20 mouse cellular contexts compared by ENCODE assay signal in the genomic region with DNA sequence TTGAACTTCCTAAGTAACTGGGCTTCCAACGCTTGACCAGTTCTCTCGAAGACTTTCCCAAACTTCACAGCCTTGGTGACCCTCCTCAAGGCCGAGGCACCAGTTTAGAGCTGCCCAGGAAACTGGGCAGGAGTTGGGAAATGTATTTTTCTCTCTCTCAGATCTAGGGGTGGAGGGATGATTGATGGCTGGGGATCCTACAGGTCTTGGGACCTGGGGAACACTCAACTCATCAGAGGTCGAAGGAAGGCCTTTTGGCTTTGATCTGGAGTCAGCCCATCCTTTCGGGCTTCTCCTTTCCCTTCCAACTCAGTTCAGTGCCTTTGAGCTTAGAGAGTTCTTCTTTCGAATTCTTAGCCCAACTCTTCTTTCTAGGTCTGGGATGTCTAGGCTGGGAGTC. TPM values are rescaled to one million over a fixed set of nuclear protein-coding genes. Genes with fewer than 3 reads are reported as not detected.
DNase-seq lines count a peak whose midpoint lies in the region; ATAC-seq lines count a peak whose summit lies in the region.
"Had no signal": no experiment of that assay in that cellular context is flagged by ENCODE, and none has a peak within 500 bp of the region (broad histone marks: within the 10 kb centered on the region; RNA-seq: fewer than 3 reads in every experiment).

No protein-coding gene starts in this region.

- H3K9ac ChIP-seq in kidney, embryonic 16.5 days (replicated peaks; ENCODE audit: low read length), result no peak overlapping the region
- H3K9ac ChIP-seq in hindbrain, embryonic 13.5 days, result no peak overlapping the region
- no peak overlapping the region for H3K9ac ChIP-seq in stomach, embryonic 14.5 days (replicated peaks; ENCODE audit: low read depth, low read length)
- H3K9ac ChIP-seq: forebrain, embryonic 13.5 days; intestine, embryonic 15.5 days had no signal

- no peak overlapping the region for H3K27ac ChIP-seq in kidney, embryonic 16.5 days (ENCODE audit: low read length)
- no peak overlapping the region for H3K27ac ChIP-seq in hindbrain, embryonic 13.5 days
- H3K27ac ChIP-seq in stomach, embryonic 14.5 days (ENCODE audit: low read length), result no peak overlapping the region
- H3K27ac ChIP-seq: forebrain, embryonic 13.5 days; intestine, embryonic 15.5 days had no signal

- H3K4me2 ChIP-seq in kidney, embryonic 16.5 days (replicated peaks; ENCODE audit: low read depth, low read length), result peak overlapping the region; percentile 53; the same call in 1 of the 2 replicates
- peak overlapping the region; percentile 50; the same call in 1 of the 2 replicates for H3K4me2 ChIP-seq in hindbrain, embryonic 13.5 days
- peak overlapping the region; percentile 36; the same call in 1 of the 2 replicates for H3K4me2 ChIP-seq in stomach, embryonic 14.5 days (replicated peaks; ENCODE audit: low read depth, low read length)
- H3K4me2 ChIP-seq: forebrain, embryonic 13.5 days had no signal

- 45% methylated on average over 6 of the region's 6 CpGs for WGBS in kidney, embryonic 16.5 days
- whole genome bisulfite sequencing in hindbrain, embryonic 13.5 days, result 13% methylated on average over 6 of the region's 6 CpGs
- 48% methylated on average over 6 of the region's 6 CpGs for WGBS in stomach, embryonic 14.5 days

- H3K36me3 ChIP-seq in kidney, embryonic 16.5 days (ENCODE audit: insufficient read depth, low read length), result no peaks in the 10 kb centered on the region
- no peaks in the 10 kb centered on the region for H3K36me3 ChIP-seq in hindbrain, embryonic 13.5 days
- H3K36me3 ChIP-seq in stomach, embryonic 14.5 days (ENCODE audit: control insufficient read depth, insufficient read depth, low read length), result no peaks in the 10 kb centered on the region
- H3K36me3 ChIP-seq: intestine, embryonic 15.5 days had no signal

- H3K4me3 ChIP-seq in kidney, embryonic 16.5 days (ENCODE audit: low read length), result peak overlapping the region; percentile 36; the same call in 1 of the 2 replicates
- H3K4me3 ChIP-seq in hindbrain, embryonic 13.5 days, result no peak overlapping the region
- 0 out of 2 replicates have a peak overlapping the region, but pooled peaks have one; percentile 2 for H3K4me3 ChIP-seq in stomach, embryonic 14.5 days (ENCODE audit: low read depth, low read length)
- H3K4me3 ChIP-seq: forebrain, embryonic 13.5 days had no signal

- DNase-seq in embryo, embryonic 9.5 days (ENCODE audit: extremely low spot score), result peak; percentile 38
- DNase-seq in embryo, embryonic 11 days, result no peak
- no peak for DNase-seq in kidney, adult 8-10 months
- no peak for DNase-seq in left cerebral cortex, postnatal 25 days (ENCODE audit: low spot score in 2 of 2)
- DNase-seq in right cerebral cortex, adult 18-20 months, result no peak
- DNase-seq: cerebellum, postnatal 14 days; gastrocnemius, postnatal 25 days; heart, postnatal 14 days had no signal

- peaks cover 23% of the 10 kb centered on the region for H3K27me3 ChIP-seq in kidney, embryonic 16.5 days (ENCODE audit: insufficient read depth, low read length)
- H3K27me3 ChIP-seq in hindbrain, embryonic 13.5 days, result peaks cover 98% of the 10 kb centered on the region
- no peaks in the 10 kb centered on the region for H3K27me3 ChIP-seq in stomach, embryonic 14.5 days (ENCODE audit: control insufficient read depth, insufficient read depth, low read length)

- H3K4me1 ChIP-seq in kidney, embryonic 16.5 days (ENCODE audit: insufficient read depth, low read length), result peaks cover 40% of the 10 kb centered on the region
- H3K4me1 ChIP-seq in hindbrain, embryonic 13.5 days (replicated peaks), result peaks cover 18% of the 10 kb centered on the region
- H3K4me1 ChIP-seq in stomach, embryonic 14.5 days (ENCODE audit: control insufficient read depth, insufficient read depth, low read length), result peaks cover 17% of the 10 kb centered on the region; the same call in 1 of the 2 replicates
- H3K4me1 ChIP-seq: forebrain, embryonic 13.5 days had no signal

- no peaks in the 10 kb centered on the region for H3K9me3 ChIP-seq in kidney, embryonic 16.5 days (ENCODE audit: low read length)
- H3K9me3 ChIP-seq in hindbrain, embryonic 13.5 days, result no peaks in the 10 kb centered on the region
- H3K9me3 ChIP-seq in stomach, embryonic 14.5 days (ENCODE audit: control insufficient read depth, low read depth, low read length), result no peaks in the 10 kb centered on the region
- H3K9me3 ChIP-seq: forebrain, embryonic 13.5 days; intestine, embryonic 15.5 days had no signal

- ATAC-seq in kidney, embryonic 16.5 days (ENCODE audit: low FRiP score, low TSS enrichment), result no peak
- ATAC-seq in hindbrain, embryonic 13.5 days (ENCODE audit: low FRiP score), result no peak
- ATAC-seq in stomach, embryonic 14.5 days (ENCODE audit: insufficient number of reproducible peaks, insufficient read depth, low FRiP score, low read depth), result no peak
- ATAC-seq: CD4-positive, CD25-positive, alpha-beta regulatory T cell, adult 4 months; forebrain, embryonic 13.5 days; intestine, embryonic 15.5 days had no signal

- intact Hi-C loops in left cerebral cortex, postnatal 25 days (cut with DNase I), result no loop called here

RNA-seq across cellular contexts. Expression of a gene that starts 1.6 kb away (rescaled TPM):
- 0.08 and 0.12 TPM in 2 replicates for polyA plus RNA-seq in kidney, embryonic 16.5 days (2015; fragmentation: Nextera tagmentation; extraction: Ambion mirVana)
- 0.30 and 0.74 TPM in 2 replicates for polyA plus RNA-seq in hindbrain, embryonic 13.5 days (2015; fragmentation: Nextera tagmentation; extraction: Ambion mirVana)
- polyA plus RNA-seq in stomach, embryonic 14.5 days (2014; fragmentation: Nextera tagmentation; extraction: Ambion mirVana), result 0.22 and 0.32 TPM in 2 replicates
- total RNA-seq in left cerebral cortex, postnatal 25 days (2021), result not detected
- total RNA-seq: adrenal gland, adult 18-20 months; gastrocnemius, postnatal 25 days; heart, postnatal 14 days; layer of hippocampus, postnatal 14 days; left cerebral cortex, postnatal 14 days; MEL; monocyte, adult 5-6 weeks had no signal
- polyA plus RNA-seq: CD4-positive, CD25-positive, alpha-beta regulatory T cell, adult 4 months; forebrain, embryonic 13.5 days; intestine, embryonic 15.5 days; large intestine, adult 2 months had no signal

RNA-seq across cellular contexts. Expression of a gene that starts 16.8 kb away (rescaled TPM):
- 34.4 and 36.1 TPM in 2 replicates for polyA plus RNA-seq in kidney, embryonic 16.5 days (2015; fragmentation: Nextera tagmentation; extraction: Ambion mirVana)
- polyA plus RNA-seq in hindbrain, embryonic 13.5 days (2015; fragmentation: Nextera tagmentation; extraction: Ambion mirVana), result 38.6 and 47.2 TPM in 2 replicates
- polyA plus RNA-seq in stomach, embryonic 14.5 days (2014; fragmentation: Nextera tagmentation; extraction: Ambion mirVana), result 23.1 and 25.9 TPM in 2 replicates
- total RNA-seq in left cerebral cortex, postnatal 25 days (2021), result not detected
- total RNA-seq: layer of hippocampus, postnatal 14 days; left cerebral cortex, postnatal 14 days; MEL; monocyte, adult 5-6 weeks had no signal
- polyA plus RNA-seq: forebrain, embryonic 13.5 days had no signal

RNA-seq across cellular contexts. Expression of a gene that starts 44.0 kb away (rescaled TPM):
- polyA plus RNA-seq in kidney, embryonic 16.5 days (2015; fragmentation: Nextera tagmentation; extraction: Ambion mirVana), result 3.7 and 4.3 TPM in 2 replicates
- polyA plus RNA-seq in hindbrain, embryonic 13.5 days (2015; fragmentation: Nextera tagmentation; extraction: Ambion mirVana), result 11.9 and 14.5 TPM in 2 replicates
- 3.6 and 4.7 TPM in 2 replicates for polyA plus RNA-seq in stomach, embryonic 14.5 days (2014; fragmentation: Nextera tagmentation; extraction: Ambion mirVana)
- not detected for total RNA-seq in left cerebral cortex, postnatal 25 days (2021)
- total RNA-seq: layer of hippocampus, postnatal 14 days; left cerebral cortex, postnatal 14 days; MEL had no signal
- polyA plus RNA-seq: forebrain, embryonic 13.5 days had no signal

RNA-seq across cellular contexts. Expression of a gene that starts 49.1 kb away (rescaled TPM):
- polyA plus RNA-seq in kidney, embryonic 16.5 days (2015; fragmentation: Nextera tagmentation; extraction: Ambion mirVana), result 4.1 and 6.2 TPM in 2 replicates
- 9.5 and 11.3 TPM in 2 replicates for polyA plus RNA-seq in hindbrain, embryonic 13.5 days (2015; fragmentation: Nextera tagmentation; extraction: Ambion mirVana)
- polyA plus RNA-seq in stomach, embryonic 14.5 days (2014; fragmentation: Nextera tagmentation; extraction: Ambion mirVana), result 3.5 and 3.7 TPM in 2 replicates
- total RNA-seq in left cerebral cortex, postnatal 25 days (2021), result not detected
- total RNA-seq: layer of hippocampus, postnatal 14 days; left cerebral cortex, postnatal 14 days; MEL had no signal
- polyA plus RNA-seq: forebrain, embryonic 13.5 days had no signal
